Mouse (Mus musculus): Measurements from ENCODE around the gene Il1rl2.

Gene Il1rl2

DNA sequence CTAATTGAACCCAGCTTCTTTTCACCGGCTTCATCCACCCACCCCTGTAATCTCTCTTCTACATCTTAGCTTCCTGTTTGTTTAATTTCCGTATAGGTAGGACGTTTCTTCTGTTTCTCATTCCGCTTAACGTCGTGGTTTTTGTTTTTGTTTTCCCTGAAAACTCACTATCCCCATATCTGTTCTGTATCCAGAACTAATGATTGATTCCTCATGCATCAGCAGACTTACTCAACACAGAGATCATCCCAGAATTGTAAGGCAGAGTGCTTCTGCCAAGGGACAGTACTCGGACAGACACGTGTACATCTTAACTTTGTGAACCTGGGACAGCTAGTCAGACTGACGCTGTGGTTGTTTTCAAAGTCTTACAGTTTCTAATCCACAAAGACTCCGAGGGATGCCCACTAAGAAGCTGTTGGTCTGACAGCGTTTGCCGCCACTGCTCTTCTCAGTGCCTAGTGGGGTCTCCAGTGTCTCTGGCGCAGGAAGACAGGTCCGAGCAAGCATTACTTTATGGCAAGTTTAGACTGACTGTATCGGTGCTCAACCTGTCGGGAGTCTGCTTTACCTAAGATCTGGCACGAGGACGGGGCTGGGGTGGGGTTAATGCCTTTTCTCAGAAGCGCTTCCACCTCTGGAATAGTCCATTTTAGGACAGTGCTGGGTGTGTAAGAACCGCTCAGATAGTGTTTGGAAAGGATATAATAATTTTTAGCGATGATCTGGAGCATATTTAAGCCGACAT lies 719 bp downstream of the Il1rl2 start:
- DNase-seq (ENCODE audit: low spot score), result no peak

DNA sequence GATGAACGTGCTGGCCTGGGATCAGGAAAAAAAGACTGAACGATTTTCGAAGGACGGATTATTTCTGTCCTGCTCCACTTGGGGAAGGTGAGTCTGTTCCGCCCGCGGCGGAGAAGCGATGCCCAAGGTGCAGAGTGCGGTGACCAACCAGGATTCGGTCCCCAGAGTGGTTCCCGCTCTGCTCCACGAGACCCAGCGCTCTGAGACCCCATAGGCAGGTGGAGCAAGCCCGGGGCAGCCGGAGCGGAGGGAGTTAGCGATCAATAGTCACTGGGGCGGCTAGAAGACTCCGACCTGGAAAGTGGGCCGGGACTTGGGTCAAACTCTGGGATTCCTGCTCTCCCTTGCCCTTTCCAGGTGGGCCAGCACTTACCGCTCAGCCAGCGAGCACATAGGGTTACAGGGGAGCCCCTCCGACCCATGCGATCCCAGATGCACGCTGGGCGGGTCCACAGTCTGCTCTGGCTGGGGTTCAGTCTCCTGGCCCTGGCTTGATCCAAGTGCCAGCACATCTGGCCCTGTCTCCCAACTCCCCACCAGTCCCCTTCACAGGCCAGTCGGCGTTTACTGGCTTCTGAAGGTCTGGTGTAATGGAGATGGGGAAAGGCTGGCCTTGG lies 1.4 kb downstream of the Il1rl2 start:
- DNase-seq (ENCODE audit: low spot score), result no peak

DNA sequence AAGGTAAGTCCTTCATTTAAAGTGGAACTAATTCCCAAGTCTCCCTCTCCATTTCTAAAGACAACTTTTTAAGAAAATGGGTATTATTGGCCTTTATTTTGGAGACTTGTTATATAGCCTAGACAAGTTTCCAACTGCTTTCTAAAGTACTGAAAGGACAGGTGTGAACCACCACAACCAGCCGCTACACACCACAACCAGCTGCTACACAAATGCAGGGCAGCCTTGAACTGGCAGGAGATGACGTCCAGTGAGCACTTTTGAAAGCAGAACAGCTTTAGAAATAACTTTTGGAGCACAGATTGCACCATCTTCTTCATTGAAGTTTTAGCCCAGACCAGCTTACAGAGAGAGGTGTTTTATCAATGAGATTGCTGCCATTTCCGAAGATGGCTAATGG lies 3.2 kb downstream of the Il1rl2 start:
- DNase-seq (ENCODE audit: low spot score), result no peak

DNA sequence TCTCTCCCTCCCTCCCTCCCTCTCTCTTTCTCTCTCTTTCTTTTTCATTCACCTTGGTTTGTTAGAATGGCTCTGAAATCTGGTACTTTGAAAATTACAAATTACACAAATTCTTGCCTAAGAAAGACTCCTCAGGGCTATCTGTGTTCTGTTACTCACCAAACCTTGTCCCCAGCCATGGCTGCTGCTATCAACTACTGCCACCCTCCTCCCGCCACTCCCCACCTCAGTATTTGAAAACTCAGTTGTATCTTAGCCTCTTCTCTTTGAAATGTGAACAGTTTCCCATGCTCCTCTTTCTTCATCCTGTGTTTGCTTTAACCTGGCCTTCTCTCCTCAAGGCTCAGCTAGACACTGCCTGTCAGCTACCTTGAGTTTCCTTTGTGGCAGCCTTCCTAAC lies 5.1 kb downstream of the Il1rl2 start:
- DNase-seq (ENCODE audit: low spot score), result no peak

DNA sequence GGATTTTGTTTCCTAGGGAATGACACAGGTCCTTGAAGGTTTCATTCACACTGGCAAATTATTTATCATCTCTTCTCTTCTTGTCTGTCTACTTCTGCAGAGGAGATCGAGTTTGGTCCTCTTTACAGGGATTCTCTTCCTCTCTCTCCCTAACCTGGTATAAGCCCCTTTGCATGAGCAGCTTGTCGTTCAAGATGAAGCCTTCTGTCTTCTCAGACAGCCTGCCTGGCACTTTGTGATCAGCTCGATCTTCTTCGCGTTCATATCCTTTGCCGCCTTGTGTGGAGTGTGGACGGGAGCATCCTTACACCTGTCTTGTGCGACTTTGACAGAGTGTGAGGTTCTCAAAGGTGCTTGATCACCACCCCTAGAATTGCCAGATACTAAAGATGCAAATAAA lies 5.8 kb downstream of the Il1rl2 start:
- no peak for DNase-seq (ENCODE audit: low spot score)

DNA sequence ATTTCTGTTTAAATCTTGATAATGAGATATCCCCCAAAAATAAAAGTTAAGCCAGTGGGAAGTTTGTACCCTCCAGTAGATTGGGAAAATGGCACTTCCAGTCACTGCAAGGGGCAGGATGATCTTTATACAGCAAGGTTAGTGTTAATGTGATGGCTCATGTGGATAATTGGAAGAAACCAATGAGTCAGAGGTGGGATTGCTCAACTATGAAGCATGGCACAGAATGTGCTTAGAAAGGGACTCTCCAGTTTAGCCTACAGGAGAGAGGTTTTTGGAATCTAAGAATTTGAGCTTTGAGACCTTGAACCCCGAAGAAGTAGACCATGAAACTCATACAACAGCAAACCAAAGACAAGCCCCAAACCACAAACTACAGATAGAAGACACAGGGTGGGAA lies 14.9 kb downstream of the Il1rl2 start:
- no peak for DNase-seq (ENCODE audit: low spot score)

DNA sequence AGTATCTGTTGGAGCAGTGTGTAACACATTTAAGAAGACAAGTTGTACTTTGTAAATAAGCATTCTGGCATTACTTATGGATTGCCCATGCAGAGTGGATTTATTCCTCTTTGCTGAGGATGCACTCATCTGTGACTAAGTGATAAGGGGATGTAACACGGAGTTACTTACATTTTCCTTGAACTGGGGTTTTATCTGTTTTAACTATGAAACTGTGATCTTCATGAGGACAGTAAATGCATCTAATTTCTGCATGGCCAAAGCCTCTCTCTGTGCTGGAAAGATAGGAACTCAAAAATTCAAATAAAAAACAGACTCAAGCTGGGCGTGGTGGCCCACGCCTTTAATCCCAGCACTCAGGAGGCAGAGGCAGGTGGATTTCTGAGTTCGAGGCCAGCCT lies 15.7 kb downstream of the Il1rl2 start:
- DNase-seq (ENCODE audit: low spot score), result no peak

DNA sequence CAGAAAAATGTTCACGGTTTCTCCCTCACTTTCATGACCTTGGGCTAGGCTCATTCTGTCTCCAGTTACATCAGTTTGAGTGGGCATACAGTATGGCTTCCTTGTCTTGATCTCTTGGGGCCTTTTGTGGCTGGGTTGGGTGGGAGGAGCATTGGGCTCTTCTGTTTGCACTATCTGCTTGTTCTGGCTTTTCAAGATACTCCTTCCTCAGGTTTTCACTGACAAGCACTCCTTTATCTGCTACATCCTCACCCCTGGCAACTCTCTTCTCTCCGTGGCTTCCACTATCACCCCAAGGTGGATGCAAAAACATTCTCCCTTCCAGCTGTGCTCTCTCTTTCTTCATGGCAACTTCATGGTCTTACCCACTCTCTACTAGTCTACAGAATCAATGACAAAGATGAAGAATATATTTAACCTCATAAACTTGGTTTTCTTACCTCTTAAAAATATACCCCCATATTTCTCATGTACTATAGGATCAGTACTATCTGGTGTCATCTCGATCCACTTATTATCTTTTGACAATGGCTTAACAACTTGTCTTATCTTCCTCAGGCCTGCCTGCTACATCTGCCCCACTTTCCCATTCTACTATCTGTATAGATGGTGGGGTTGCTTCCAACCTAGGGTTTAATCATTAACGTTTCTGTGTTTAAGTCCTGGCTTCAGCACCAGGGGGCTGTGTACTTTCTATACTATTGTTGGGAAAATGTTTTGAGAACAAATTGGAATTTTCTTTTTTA lies 27.9 kb downstream of the Il1rl2 start:
- DNase-seq (ENCODE audit: low spot score), result no peak

DNA sequence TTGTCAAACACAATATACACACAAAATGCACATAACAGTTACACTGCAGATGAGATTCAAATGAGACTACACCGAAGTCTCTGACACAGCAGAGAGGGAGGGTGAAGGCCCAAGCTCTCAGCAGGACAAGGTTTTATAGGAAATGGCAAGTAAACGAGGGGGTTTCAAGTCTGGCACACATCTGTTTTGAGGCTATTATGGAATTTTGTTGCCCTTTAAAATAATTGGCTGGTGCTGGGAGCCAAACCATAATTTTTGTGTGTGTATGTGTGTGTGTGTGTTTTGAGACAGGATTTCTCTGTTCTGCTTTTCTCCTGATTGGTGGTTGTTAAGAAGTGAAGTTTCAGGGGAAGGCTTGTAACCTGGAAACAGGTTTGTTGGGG lies 28.5 kb downstream of the Il1rl2 start:
- no peak for DNase-seq (ENCODE audit: low spot score)

DNA sequence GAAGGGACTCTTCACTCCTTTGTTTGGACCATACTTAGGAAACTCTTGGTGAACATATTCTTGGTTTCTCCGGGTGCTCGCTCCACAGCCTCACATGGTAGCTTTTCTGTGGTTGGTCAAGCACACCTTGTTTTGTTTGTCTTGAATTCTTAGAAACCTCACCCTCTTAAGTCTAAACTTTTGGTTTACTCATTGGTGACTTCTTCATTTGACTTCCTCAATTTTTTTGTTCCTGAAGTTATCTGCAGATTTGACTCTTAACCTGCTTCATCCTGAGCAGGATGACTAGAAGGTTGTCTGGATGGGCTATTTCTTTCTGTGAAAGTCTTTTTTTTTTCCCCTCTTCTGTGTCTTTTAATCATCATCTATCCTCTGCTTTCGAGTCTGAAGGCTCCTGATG lies 30.3 kb downstream of the Il1rl2 start:
- no peak for DNase-seq (ENCODE audit: low spot score)

DNA sequence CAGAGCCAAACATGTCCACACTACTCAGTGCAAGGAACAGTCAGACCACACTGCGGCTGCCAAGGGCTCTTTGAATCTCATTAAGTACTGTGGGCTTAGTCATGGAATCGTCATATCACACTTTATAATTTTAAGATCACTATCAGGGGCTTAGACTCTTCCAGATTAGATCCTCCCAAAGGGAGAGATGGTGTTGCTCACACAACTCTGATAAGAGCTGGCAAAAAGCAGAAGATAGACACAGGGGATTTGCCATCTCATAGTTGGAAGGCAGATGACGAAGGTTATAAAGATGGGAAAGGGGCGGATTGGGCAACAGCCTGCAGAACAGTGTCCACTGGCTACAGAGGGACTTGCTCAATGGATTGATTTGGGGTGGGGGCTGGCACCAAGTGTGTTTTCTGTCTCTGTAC lies 31.0 kb downstream of the Il1rl2 start:
- no peak for DNase-seq (ENCODE audit: low spot score)

DNA sequence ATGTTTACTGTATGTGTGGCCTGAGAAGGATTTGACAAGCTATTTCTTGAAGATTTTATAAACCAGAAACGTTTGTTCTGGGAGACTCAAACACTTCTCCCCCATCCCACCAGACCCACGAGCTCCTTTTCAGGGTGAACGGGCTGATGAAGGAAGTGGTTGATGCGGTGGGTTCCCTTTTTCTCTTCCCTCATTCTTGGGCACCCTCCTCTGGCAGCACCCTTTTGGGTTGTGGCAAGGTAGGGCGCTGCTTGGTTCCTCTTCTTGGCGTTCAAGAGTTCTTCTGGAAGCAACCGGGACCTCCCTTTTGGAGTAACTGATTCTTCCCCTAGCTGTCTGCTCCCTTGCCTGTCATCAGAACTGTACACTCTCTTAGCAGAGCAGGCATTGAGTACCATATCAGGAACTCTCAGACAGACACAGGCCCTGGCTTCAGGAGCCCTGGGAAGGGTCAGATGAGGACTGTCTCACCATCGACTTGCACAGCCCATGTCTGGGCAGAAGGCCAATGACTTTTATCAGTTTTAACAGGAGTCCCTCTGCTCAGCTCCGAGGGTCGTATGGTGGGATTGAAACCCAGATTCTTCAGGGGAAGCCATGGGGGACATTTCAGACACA lies 31.6 kb downstream of the Il1rl2 start:
- no peak for DNase-seq (ENCODE audit: low spot score)

DNA sequence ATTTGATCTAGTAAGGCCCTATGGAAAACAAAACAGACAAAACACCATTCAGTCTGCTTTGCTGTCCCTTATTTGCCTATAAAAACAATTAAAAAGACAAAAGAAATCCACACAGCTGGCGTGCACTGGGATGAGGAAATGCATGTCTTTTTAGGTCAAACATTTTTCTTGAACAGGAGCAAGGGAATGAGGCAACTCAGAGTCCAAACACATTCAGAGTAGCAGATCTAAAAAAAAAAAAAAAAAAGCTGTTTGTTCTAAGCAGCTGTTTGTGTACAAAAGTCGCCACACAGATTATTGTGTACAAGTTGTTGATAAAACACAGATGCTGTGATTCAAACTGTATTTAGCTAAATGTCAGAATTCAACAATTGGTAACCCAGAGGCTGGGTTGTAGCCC lies 33.5 kb downstream of the Il1rl2 start:
- DNase-seq (ENCODE audit: low spot score), result no peak

DNA sequence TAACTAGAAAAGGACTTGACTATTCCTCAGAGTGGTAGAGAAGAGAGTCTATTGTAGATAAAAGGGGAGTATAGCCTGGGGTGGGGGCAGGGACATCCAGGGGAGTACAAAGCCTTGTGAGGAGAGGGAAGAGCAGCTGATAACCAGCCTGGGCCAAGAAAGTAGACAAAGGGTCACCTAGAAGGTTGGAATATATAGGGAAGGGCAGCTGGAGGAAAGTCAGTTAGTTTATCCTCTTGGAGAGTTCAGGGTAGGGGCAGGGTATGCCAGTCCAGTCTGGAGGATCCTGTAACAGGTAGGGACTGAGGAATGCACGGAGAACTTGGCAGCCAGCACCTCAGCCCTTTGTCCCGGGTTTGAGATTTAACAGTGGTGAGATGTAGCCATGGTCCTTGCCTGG lies 33.9 kb downstream of the Il1rl2 start:
- no peak for DNase-seq (ENCODE audit: low spot score)

DNA sequence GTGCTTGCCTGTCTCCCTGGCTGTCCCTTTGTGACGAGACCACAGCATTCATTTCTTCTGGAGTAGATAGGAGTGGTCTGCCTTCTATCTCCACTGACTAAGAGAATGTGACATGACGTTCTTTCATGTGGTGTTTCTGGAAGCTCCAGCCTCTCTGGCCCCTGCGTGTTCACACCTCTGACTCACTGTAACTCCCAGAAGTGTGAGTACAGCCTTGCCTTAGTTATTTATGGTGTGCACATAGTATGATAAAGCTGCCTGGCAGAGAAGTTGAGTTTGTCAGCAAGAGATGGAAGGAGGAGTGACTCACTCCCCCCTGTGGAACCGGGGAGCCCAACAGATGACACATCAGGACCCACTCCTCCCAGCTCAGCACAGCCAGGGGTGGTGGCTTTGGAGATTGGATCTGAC lies 34.4 kb downstream of the Il1rl2 start:
- DNase-seq (ENCODE audit: low spot score), result no peak

DNA sequence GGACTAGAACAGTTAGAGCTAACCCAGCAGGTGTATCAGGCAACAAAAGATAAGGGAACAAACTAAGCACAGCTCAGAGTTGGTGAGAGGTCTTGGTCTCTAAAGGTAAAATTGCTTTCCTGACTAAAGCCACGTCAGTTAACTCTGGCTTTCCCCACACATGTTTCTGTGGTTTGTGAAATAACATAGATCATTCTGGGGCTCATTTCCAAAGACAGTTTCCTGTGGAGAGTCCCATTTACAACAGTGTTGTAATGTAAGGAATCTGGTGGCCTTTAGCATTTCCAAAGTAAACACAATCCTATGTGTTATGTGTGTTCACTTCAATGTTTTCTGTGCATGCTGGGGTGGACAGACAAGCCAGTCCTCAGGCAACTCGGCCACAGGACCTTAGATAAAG lies 35.3 kb downstream of the Il1rl2 start:
- no peak for DNase-seq (ENCODE audit: low spot score)

DNA sequence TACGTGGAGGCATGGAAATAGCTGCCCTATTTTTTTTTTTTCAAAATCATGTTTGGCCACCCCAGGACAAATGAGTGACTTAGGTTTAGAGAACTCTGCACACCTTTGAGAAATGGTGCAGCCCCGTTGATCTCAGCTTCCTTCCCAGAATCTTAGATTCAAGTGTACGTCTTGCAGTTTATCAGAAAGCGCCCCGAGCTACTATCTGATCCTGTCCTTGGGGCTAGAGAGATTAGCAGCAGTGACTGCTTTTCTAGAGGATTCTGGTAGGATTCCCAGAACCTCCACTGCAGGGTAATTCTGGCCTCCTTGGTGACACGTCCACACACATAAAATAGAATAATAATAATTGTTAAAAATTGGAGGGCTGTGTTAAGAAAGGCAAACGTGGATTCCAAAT lies 36.6 kb downstream of the Il1rl2 start:
- no peak for DNase-seq (ENCODE audit: low spot score)

DNA sequence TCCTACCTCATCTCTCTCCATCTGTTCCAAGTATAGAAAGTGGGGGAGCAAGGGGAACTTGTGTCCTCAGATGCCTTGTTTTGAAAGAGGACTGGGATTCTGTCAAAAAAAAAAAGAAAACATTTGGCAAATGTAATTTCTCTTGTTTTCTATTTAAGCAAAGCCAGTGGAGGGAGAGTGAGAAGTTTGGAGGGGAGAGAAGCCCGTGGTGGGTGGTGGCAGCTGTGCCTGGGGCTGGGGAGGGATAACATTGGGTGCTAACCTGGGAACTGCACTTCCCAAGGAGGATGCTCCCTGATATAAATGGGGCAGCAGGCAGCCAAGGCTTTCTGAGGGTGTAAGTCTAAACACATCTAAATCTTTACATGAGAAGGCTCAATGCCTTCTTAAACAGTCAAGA lies 37.2 kb downstream of the Il1rl2 start:
- DNase-seq (ENCODE audit: low spot score), result no peak

DNA sequence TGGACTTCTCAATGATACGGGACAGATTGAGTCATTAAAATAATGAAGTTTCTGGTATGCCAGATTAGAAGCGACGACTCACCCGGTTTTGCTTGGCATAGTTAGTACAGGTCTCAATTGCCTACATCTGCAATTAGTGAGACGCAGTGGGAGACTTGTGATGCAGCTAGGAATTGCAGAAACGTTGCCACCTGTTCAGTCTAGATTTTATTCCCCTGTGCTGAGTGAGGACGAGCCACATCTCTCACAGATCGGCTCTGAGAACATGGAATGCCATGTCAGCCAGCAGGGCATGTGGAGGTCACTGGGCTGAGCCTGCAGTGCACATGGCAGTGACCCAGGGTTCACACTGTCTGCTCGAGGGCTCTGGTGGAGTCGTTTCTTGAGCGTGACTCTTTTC lies 38.4 kb downstream of the Il1rl2 start:
- no peak for DNase-seq (ENCODE audit: low spot score)

DNA sequence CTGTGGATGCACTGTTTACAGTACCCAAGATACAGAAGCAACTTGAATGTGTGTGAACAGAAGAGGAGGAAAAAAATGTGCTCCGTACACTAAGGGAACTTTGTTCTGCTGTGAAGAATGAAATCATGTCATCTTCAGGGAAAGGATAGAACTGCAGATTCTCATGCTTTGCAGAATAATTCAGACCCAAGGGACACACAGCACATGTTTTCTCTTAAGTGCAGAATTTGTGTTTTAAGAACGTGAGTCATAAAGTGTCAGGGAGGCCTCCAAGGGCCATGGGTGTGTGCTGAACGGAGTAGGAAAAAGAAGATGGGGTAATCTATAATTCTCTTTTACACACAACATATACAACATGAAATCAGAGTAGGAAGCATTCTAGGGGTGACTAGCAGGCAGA lies 48.5 kb downstream of the Il1rl2 start:
- DNase-seq (ENCODE audit: low spot score), result no peak

DNA sequence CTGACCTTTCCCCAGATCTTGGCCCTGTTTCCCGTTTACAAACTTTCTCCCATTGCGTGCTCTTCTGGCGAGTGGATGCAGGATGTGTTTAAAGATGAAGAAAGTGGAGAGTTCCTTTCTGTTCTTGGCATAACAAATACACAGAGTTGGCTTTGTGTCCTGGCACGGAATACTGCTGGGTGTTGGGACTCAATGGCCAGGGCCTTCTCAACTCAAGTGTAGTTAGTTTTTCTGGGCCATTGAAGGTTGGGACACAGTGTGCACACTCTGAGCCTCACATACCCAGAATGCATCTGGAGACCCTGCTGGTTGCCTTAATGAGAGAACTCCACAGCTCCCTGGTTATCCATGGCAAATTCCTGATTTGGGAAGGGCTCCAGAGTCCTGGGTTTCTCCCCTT lies 50.7 kb downstream of the Il1rl2 start:
- DNase-seq (ENCODE audit: low spot score), result no peak

DNA sequence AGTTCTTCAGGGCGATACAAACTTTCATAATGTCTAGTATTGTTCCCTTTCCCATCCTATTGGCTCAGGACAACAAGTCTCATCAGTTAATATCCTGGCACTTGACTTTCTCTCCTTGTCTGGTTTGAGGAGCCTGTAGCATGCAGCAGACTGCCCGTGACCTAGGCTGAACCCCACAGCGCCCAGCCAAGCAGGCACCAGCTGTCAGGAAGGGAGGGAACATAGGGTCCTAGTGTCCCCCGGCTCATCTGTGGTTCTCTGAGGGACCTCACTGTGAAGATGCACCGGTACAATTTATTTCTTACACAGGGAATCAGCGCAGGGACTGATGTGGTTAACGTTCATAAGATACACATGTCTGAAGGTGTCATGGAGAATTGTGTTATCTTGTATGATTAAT lies 52.3 kb downstream of the Il1rl2 start:
- no peak for DNase-seq (ENCODE audit: low spot score)

DNA sequence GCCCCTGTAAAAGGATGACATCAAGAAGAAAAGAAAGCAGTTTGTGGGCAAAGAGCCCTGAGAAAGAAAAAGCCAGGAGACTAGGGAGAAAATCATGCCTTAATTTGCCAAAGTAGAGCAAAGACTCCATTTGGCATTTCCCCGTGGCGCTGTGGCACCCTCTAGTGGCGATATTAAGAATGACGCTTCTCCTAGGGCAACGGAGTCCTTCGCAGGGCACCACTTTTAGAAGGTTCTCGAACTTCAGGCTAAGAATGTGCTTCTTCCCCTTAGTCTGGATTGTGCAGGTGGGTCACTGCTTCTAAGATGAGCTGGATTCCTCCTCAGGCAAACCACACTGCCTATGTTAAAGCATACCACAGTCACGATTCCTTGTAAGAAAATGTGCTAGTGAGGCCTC lies 54.4 kb downstream of the Il1rl2 start:
- no peak for DNase-seq (ENCODE audit: low spot score)

Data from ovary, adult 18-20 months (tissue).